Comparison of ENCODE assay signal across 8 mouse cellular contexts in genomic region chr4:129882555-129883293, GRCm38 (mm10). TPM values are rescaled to one million over a fixed set of nuclear protein-coding genes. Genes with fewer than 3 reads are reported as not detected.
DNase-seq lines count a peak whose midpoint lies in the region; ATAC-seq and TF ChIP-seq lines count a peak whose summit lies in the region.

No protein-coding gene starts in this region.

- H3K27ac ChIP-seq in hindbrain, postnatal 0 days: peak overlapping the region; percentile 32; the same call in 1 of the 2 replicates

- no peak for TF ChIP-seq CTCF in hindbrain, postnatal 0 days (IDR thresholded peaks at IDR 0.05; ENCODE audit: low read depth)

- H3K9me3 ChIP-seq in hindbrain, postnatal 0 days (ENCODE audit: low read length): no peaks in the 10 kb centered on the region
- no peaks in the 10 kb centered on the region for H3K9me3 ChIP-seq in megakaryocyte, embryonic 14.5 days

- intact Hi-C loops in left cerebral cortex, postnatal 25 days (cut with DNase I): loop anchor here (5.0 kb wide), 1 partner anchor 60 kb away; no protein-coding TSS in a partner anchor

- H3K4me3 ChIP-seq in hindbrain, postnatal 0 days (ENCODE audit: low read length): no peak overlapping the region
- H3K4me3 ChIP-seq in megakaryocyte, embryonic 14.5 days (replicated peaks): peak overlapping the region; percentile 90

- H3K27me3 ChIP-seq in hindbrain, postnatal 0 days (ENCODE audit: insufficient read depth, low read length): no peaks in the 10 kb centered on the region
- no peaks in the 10 kb centered on the region for H3K27me3 ChIP-seq in megakaryocyte, embryonic 14.5 days (replicated peaks)

- H3K9ac ChIP-seq in hindbrain, postnatal 0 days (replicated peaks; ENCODE audit: low read length): no peak overlapping the region

- DNase-seq in 416B (ENCODE audit: low read depth): peak; percentile 92
- peak; percentile 27 for DNase-seq in gastrocnemius, postnatal 10 days
- DNase-seq in hindbrain, postnatal 0 days (ENCODE audit: low spot score): peak; percentile 60
- peak; percentile 40 to 67 for DNase-seq in left cerebral cortex, postnatal 25 days (ENCODE audit: low spot score in 2 of 2)
- DNase-seq in spleen, adult 18-20 months: peak; percentile 54 to 58
- DNase-seq in cerebellum, postnatal 25 days: no peak

- peak overlapping the region; percentile 29 for H3K4me2 ChIP-seq in hindbrain, postnatal 0 days (ENCODE audit: low read depth, low read length)

- peak; percentile 79 for ATAC-seq in activated CD4-positive, CD25-positive, alpha-beta regulatory T cell, adult 4 months
- 0 out of 2 replicates have a peak, but pooled peaks have one; percentile 49 for ATAC-seq in hindbrain, postnatal 0 days

- WGBS in hindbrain, postnatal 0 days: 30% methylated on average over 11 of the region's 11 CpGs

- no peaks in the 10 kb centered on the region for H3K36me3 ChIP-seq in hindbrain, postnatal 0 days (ENCODE audit: insufficient read depth, low read length)
- no peaks in the 10 kb centered on the region for H3K36me3 ChIP-seq in megakaryocyte, embryonic 14.5 days (replicated peaks; ENCODE audit: low read length)

- peaks cover 10% of the 10 kb centered on the region; the same call in 1 of the 2 replicates for H3K4me1 ChIP-seq in hindbrain, postnatal 0 days (ENCODE audit: insufficient read depth, low read length)
- H3K4me1 ChIP-seq in megakaryocyte, embryonic 14.5 days: peaks cover 41% of the 10 kb centered on the region

RNA-seq across cellular contexts. Expression of gene Spocd1, which starts 46.3 kb away (rescaled TPM):
- polyA plus RNA-seq in activated CD4-positive, CD25-positive, alpha-beta regulatory T cell, adult 4 months (2017; shearing (Covaris generic)): not detected
- total RNA-seq in gastrocnemius, postnatal 10 days (2021): not detected
- total RNA-seq in hindbrain, postnatal 0 days (2014; rRNA removed): 0.37 TPM in 1 of 2 replicates, not detected in the other
- 0.08 TPM in 2 replicates for polyA plus RNA-seq in hindbrain, postnatal 0 days (2015; fragmentation: Nextera tagmentation; extraction: Ambion mirVana)
- under 1 TPM; 0.37 TPM for total RNA-seq in left cerebral cortex, postnatal 25 days (2021)
- 0.43 TPM in 1 of 2 replicates, not detected in the other for polyA plus RNA-seq in megakaryocyte, embryonic 14.5 days (2012; ENCODE audit: insufficient read depth, low replicate concordance)

Comparison
In these comparisons a context has a peak if more than half of its experiments do, and no peak if none do; other contexts are left out.
1. DNase-seq: peak in 416B (single experiment), gastrocnemius, postnatal 10 days (single experiment), hindbrain, postnatal 0 days (single experiment), left cerebral cortex, postnatal 25 days (2 of 2) and spleen, adult 18-20 months (2 of 2); none in cerebellum, postnatal 25 days (0 of 2).